Mouse (Mus musculus) neural tube, embryonic 12.5 days (tissue): ENCODE data around the gene Hist1h2bh. TPM values are rescaled to one million over a fixed set of nuclear protein-coding genes. Genes with fewer than 3 reads are reported as not detected.
"Not testable (repeated sequence)": the region's sequence is repeated elsewhere in the genome, so short reads cannot be mapped to it uniquely, and the experiment has no call there.

Experiments used
- ATAC-seq: fragments of 200-750 bp; cut with Nextera tagmentation; 2 replicates; pipeline ENCODE4 v1.8.0; 2017; ENCODE audit warnings: low read depth, mild to moderate bottlenecking, moderate TSS enrichment, moderate library complexity; ENCODE audit not compliant: low FRiP score
- H3K27ac ChIP-seq: fragments of 300-500 bp; sonication (generic); 2 replicates; pipeline ENCODE4 v1.5.1; 2016
- H3K27me3 ChIP-seq: fragments of 300-500 bp; sonication (generic); replicated peaks from 2 replicates; pipeline ENCODE4 v1.6.1; 2016; ENCODE audit warnings: mild to moderate bottlenecking
- H3K36me3 ChIP-seq: fragments of 300-500 bp; sonication (generic); 2 replicates; pipeline ENCODE4 v1.6.1; 2016; ENCODE audit warnings: mild to moderate bottlenecking
- H3K4me1 ChIP-seq: fragments of 300-500 bp; sonication (generic); 2 replicates; pipeline ENCODE4 v1.6.1; 2016
- H3K4me2 ChIP-seq: fragments of 300-500 bp; sonication (generic); replicated peaks from 2 replicates; pipeline ENCODE4 v1.6.1; 2016; ENCODE audit warnings: mild to moderate bottlenecking
- H3K4me3 ChIP-seq: fragments of 300-500 bp; sonication (generic); 2 replicates; pipeline ENCODE4 v1.5.1; 2016
- H3K9ac ChIP-seq: fragments of 300-500 bp; sonication (generic); 2 replicates; pipeline ENCODE4 v1.6.1; 2016; ENCODE audit warnings: mild to moderate bottlenecking
- H3K9me3 ChIP-seq: fragments of 300-500 bp; sonication (generic); 2 replicates; pipeline ENCODE4 v1.6.1; 2016; ENCODE audit warnings: mild to moderate bottlenecking
- WGBS: fragments of 180-500 bp; shearing (Covaris S2); methylation state at CpG from one replicate; pipeline ENCODE4 v1.1.7; 2016; 5-methylcytosine and 5-hydroxymethylcytosine counted together
- polyA plus RNA-seq: library from polyadenylated mRNA; unstranded; fragments of >200 nt; fragmentation: Nextera tagmentation; extraction: Ambion mirVana; gene quantifications from 2 replicates; pipeline ENCODE4 v1.2.1, GENCODE M21; 2016

Gene Hist1h2bh
- polyA plus RNA-seq, 1 experiment from 2014 or later = 0.63 TPM

- Histone ChIP-seq H3K4me2 (peak overlapping the region; percentile 72), H3K36me3 (no peaks in the 10 kb centered on the region), H3K4me3 (peak overlapping the region; percentile 43), H3K27ac (peak overlapping the region; percentile 86; the same call in 1 of the 2 replicates), H3K4me1 (peaks cover 28% of the 10 kb centered on the region), H3K9ac (peak overlapping the region; percentile 61), H3K9me3 (no peaks in the 10 kb centered on the region), H3K27me3 (no peaks in the 10 kb centered on the region)
- no peak for ATAC-seq
- WGBS = 53% methylated on average over 2 of the region's 2 CpGs
These were observed 29.2 kb upstream of the Hist1h2bh start for GRCm38 (mm10) chr13:23572218-23573033.

GRCm38 (mm10) chr13:23571504-23572217 lies 28.5 kb upstream of the Hist1h2bh start:
- Histone ChIP-seq H3K9ac (peak overlapping the region; percentile 61), H3K4me1 (peaks cover 22% of the 10 kb centered on the region), H3K4me3 (peak overlapping the region; percentile 43), H3K4me2 (peak overlapping the region; percentile 72), H3K27ac (peak overlapping the region; percentile 86)
- H3K9me3 ChIP-seq, H3K27me3 ChIP-seq, ATAC-seq, H3K36me3 ChIP-seq: not testable (repeated sequence)
- WGBS = under 1% methylated on average over 16 of the region's 34 CpGs

GRCm38 (mm10) chr13:23571022-23571503 lies 27.9 kb upstream of the Hist1h2bh start, which contains the start of the genes Hist1h2ae and Hist1h2bg:
Gene Hist1h2ae (minus strand): TSS chr13:23571220.
Gene Hist1h2bg (plus strand): TSS chr13:23571396.
- Histone ChIP-seq H3K4me2 (peak within 1 kb of the TSS; percentile 72), H3K9me3 (no peaks in the 10 kb centered on the region), H3K4me1 (peaks cover 18% of the 10 kb centered on the region), H3K4me3 (peak within 1 kb of the TSS; percentile 43), H3K27ac (peak within 1 kb of the TSS; percentile 86), H3K27me3 (no peaks in the 10 kb centered on the region), H3K36me3 (no peaks in the 10 kb centered on the region), H3K9ac (peak within 1 kb of the TSS; percentile 61)
- peak; percentile 88 for ATAC-seq
- 0% methylated on average over 18 of the region's 18 CpGs for WGBS

- H3K9me3 ChIP-seq, H3K27me3 ChIP-seq, H3K36me3 ChIP-seq: not testable (repeated sequence)
- WGBS = 2% methylated on average over 29 of the region's 41 CpGs
- Histone ChIP-seq H3K4me2 (peak overlapping the region; percentile 72), H3K4me3 (peak overlapping the region; percentile 34), H3K27ac (peak overlapping the region; percentile 85), H3K9ac (peak overlapping the region; percentile 40; the same call in 1 of the 2 replicates), H3K4me1 (peaks cover 18% of the 10 kb centered on the region)
- peak; percentile 18 for ATAC-seq
These were observed 27.2 kb upstream of the Hist1h2bh start for GRCm38 (mm10) chr13:23570261-23571021.

GRCm38 (mm10) chr13:23564482-23564881 lies 21.3 kb upstream of the Hist1h2bh start:
- Histone ChIP-seq H3K9ac (no peak overlapping the region), H3K4me3 (no peak overlapping the region), H3K36me3 (no peaks in the 10 kb centered on the region), H3K27me3 (no peaks in the 10 kb centered on the region), H3K4me1 (no peaks in the 10 kb centered on the region), H3K27ac (no peak overlapping the region), H3K9me3 (no peaks in the 10 kb centered on the region), H3K4me2 (no peak overlapping the region)
- WGBS = 92% methylated on average over 2 of the region's 2 CpGs
- no peak for ATAC-seq

- Histone ChIP-seq H3K9me3 (no peaks in the 10 kb centered on the region), H3K9ac (peak overlapping the region; percentile 50), H3K27me3 (no peaks in the 10 kb centered on the region), H3K27ac (peak overlapping the region; percentile 92), H3K4me3 (peak overlapping the region; percentile 41), H3K36me3 (no peaks in the 10 kb centered on the region), H3K4me2 (peak overlapping the region; percentile 67), H3K4me1 (no peaks in the 10 kb centered on the region)
- peak; percentile 65 for ATAC-seq
- 4% methylated on average over 18 of the region's 18 CpGs for WGBS
These were observed 19.7 kb upstream of the Hist1h2bh start for GRCm38 (mm10) chr13:23562699-23563462.

GRCm38 (mm10) chr13:23561883-23562659 lies 18.9 kb upstream of the Hist1h2bh start, which contains the start of gene Hist1h3e:
Gene Hist1h3e (minus strand): TSS chr13:23562369.
- under 1% methylated on average over 65 of the region's 67 CpGs for WGBS
- peak within 1 kb of the TSS; percentile 56 for H3K9ac ChIP-seq
- peak; percentile 98 for ATAC-seq

GRCm38 (mm10) chr13:23561531-23561882 lies 18.3 kb upstream of the Hist1h2bh start:
- H3K4me1 ChIP-seq, ATAC-seq, H3K27me3 ChIP-seq, H3K9me3 ChIP-seq, H3K36me3 ChIP-seq: not testable (repeated sequence)
- H3K27ac ChIP-seq = 0 out of 2 replicates have a peak overlapping the region, but pooled peaks have one; percentile 82
- H3K4me2 ChIP-seq = peak overlapping the region; percentile 67
- peak overlapping the region; percentile 56; the same call in 1 of the 2 replicates for H3K9ac ChIP-seq
- H3K4me3 ChIP-seq = peak overlapping the region; percentile 41
- WGBS = 0% methylated on average over 2 of the region's 5 CpGs

More at GRCm38 (mm10) chr13:23561883-23562659, 18.9 kb upstream of the Hist1h2bh start, which contains the start of gene Hist1h3e:
- not testable (repeated sequence) for H3K9me3 ChIP-seq, H3K36me3 ChIP-seq, H3K27me3 ChIP-seq, H3K4me1 ChIP-seq
- Histone ChIP-seq H3K4me2 (peak within 1 kb of the TSS; percentile 67), H3K4me3 (peak within 1 kb of the TSS; percentile 41), H3K27ac (peak within 1 kb of the TSS; percentile 92)

- not testable (repeated sequence) for ATAC-seq, H3K27ac ChIP-seq
These were observed 17.5 kb upstream of the Hist1h2bh start for GRCm38 (mm10) chr13:23560699-23561098.

GRCm38 (mm10) chr13:23556906-23557305 lies 13.7 kb upstream of the Hist1h2bh start:
- WGBS = 76% methylated on average over 3 of the region's 3 CpGs
- no peak overlapping the region for H3K9ac ChIP-seq
- no peak overlapping the region for H3K4me3 ChIP-seq
- ATAC-seq = no peak
- H3K27ac ChIP-seq = no peak overlapping the region
- H3K4me1 ChIP-seq = peaks cover 5% of the 10 kb centered on the region; the same call in 1 of the 2 replicates
- H3K36me3 ChIP-seq = no peaks in the 10 kb centered on the region
- no peaks in the 10 kb centered on the region for H3K27me3 ChIP-seq
- peak overlapping the region; percentile 98; the same call in 1 of the 2 replicates for H3K4me2 ChIP-seq
- no peaks in the 10 kb centered on the region for H3K9me3 ChIP-seq

More at GRCm38 (mm10) chr13:23560699-23561098, 17.5 kb upstream of the Hist1h2bh start:
- H3K4me2 ChIP-seq = peak overlapping the region; percentile 27; the same call in 1 of the 2 replicates
- not testable (repeated sequence) for H3K4me3 ChIP-seq, H3K27me3 ChIP-seq, H3K9me3 ChIP-seq, H3K4me1 ChIP-seq, H3K36me3 ChIP-seq, H3K9ac ChIP-seq
- WGBS = 20% methylated on average over 2 of the region's 2 CpGs
